Mouse (Mus musculus): ENCODE data around the gene Gatb. TPM values are rescaled to one million over a fixed set of nuclear protein-coding genes. Genes with fewer than 3 reads are reported as not detected.

Gatb gene
- polyA plus RNA-seq, 1 experiment from 2014 or later = 21.6 TPM

GRCm38 (mm10) chr3:85607753-85608152 is 33.8 kb downstream of the Gatb start:
- Histone ChIP-seq H3K36me3 (replicated peaks; ENCODE audit: control insufficient read depth, insufficient read depth) (no peaks in the 10 kb centered on the region), H3K4me2 (replicated peaks) (no peak overlapping the region), H3K27ac (no peak overlapping the region), H3K4me3 (replicated peaks; ENCODE audit: low read length) (no peak overlapping the region), H3K9ac (no peak overlapping the region), H3K9me3 (ENCODE audit: control insufficient read depth, low read length) (no peaks in the 10 kb centered on the region), H3K27me3 (ENCODE audit: control insufficient read depth, insufficient read depth, low read length) (no peaks in the 10 kb centered on the region), H3K4me1 (replicated peaks; ENCODE audit: control insufficient read depth, insufficient read depth, low read length) (no peaks in the 10 kb centered on the region)
- DNase-seq (ENCODE audit: low spot score) = no peak
- 98% methylated on average over 2 of the region's 2 CpGs for WGBS
- no peak for ATAC-seq (ENCODE audit: low FRiP score)

GRCm38 (mm10) chr3:85616389-85616788 is 42.5 kb downstream of the Gatb start:
- peaks cover 12% of the 10 kb centered on the region; the same call in 1 of the 2 replicates for H3K36me3 ChIP-seq (replicated peaks; ENCODE audit: control insufficient read depth, insufficient read depth)
- DNase-seq (ENCODE audit: low spot score) (no peak), ATAC-seq (ENCODE audit: low FRiP score) (no peak)
- no peak overlapping the region for H3K4me3 ChIP-seq (replicated peaks; ENCODE audit: low read length)
- H3K27ac ChIP-seq = no peak overlapping the region
- 95% methylated on average over 1 of the region's 1 CpGs for WGBS
- H3K4me1 ChIP-seq (replicated peaks; ENCODE audit: control insufficient read depth, insufficient read depth, low read length) = no peaks in the 10 kb centered on the region
- no peak overlapping the region for H3K9ac ChIP-seq
- no peaks in the 10 kb centered on the region for H3K27me3 ChIP-seq (ENCODE audit: control insufficient read depth, insufficient read depth, low read length)
- no peak overlapping the region for H3K4me2 ChIP-seq (replicated peaks)
- H3K9me3 ChIP-seq (ENCODE audit: control insufficient read depth, low read length) = no peaks in the 10 kb centered on the region

- Histone ChIP-seq H3K9ac (no peak overlapping the region), H3K4me1 (replicated peaks; ENCODE audit: control insufficient read depth, insufficient read depth, low read length) (no peaks in the 10 kb centered on the region), H3K36me3 (replicated peaks; ENCODE audit: control insufficient read depth, insufficient read depth) (peaks cover 12% of the 10 kb centered on the region; the same call in 1 of the 2 replicates), H3K27me3 (ENCODE audit: control insufficient read depth, insufficient read depth, low read length) (no peaks in the 10 kb centered on the region), H3K4me2 (replicated peaks) (no peak overlapping the region), H3K27ac (no peak overlapping the region), H3K9me3 (ENCODE audit: control insufficient read depth, low read length) (no peaks in the 10 kb centered on the region), H3K4me3 (replicated peaks; ENCODE audit: low read length) (no peak overlapping the region)
- DNase-seq (ENCODE audit: low spot score) (no peak), ATAC-seq (ENCODE audit: low FRiP score) (no peak)
- WGBS = 83% methylated on average over 6 of the region's 6 CpGs
Observed at GRCm38 (mm10) chr3:85618885-85619284, 45.0 kb downstream of the Gatb start.

GRCm38 (mm10) chr3:85619345-85619744 is 45.4 kb downstream of the Gatb start:
- 81% methylated on average over 5 of the region's 5 CpGs for WGBS
- ATAC-seq (ENCODE audit: low FRiP score) = no peak

GRCm38 (mm10) chr3:85619751-85620150 is 45.8 kb downstream of the Gatb start:
- ATAC-seq (ENCODE audit: low FRiP score) = no peak
- Histone ChIP-seq H3K9ac (no peak overlapping the region), H3K27me3 (ENCODE audit: control insufficient read depth, insufficient read depth, low read length) (no peaks in the 10 kb centered on the region), H3K4me3 (replicated peaks; ENCODE audit: low read length) (no peak overlapping the region), H3K4me1 (replicated peaks; ENCODE audit: control insufficient read depth, insufficient read depth, low read length) (no peaks in the 10 kb centered on the region), H3K9me3 (ENCODE audit: control insufficient read depth, low read length) (no peaks in the 10 kb centered on the region), H3K36me3 (replicated peaks; ENCODE audit: control insufficient read depth, insufficient read depth) (peaks cover 12% of the 10 kb centered on the region; the same call in 1 of the 2 replicates), H3K4me2 (replicated peaks) (no peak overlapping the region), H3K27ac (no peak overlapping the region)
- DNase-seq (ENCODE audit: low spot score) = no peak
- WGBS = 100% methylated on average over 1 of the region's 1 CpGs

More at GRCm38 (mm10) chr3:85619345-85619744, 45.4 kb downstream of the Gatb start:
- Histone ChIP-seq H3K27ac (no peak overlapping the region), H3K4me3 (replicated peaks; ENCODE audit: low read length) (no peak overlapping the region), H3K4me2 (replicated peaks) (no peak overlapping the region), H3K27me3 (ENCODE audit: control insufficient read depth, insufficient read depth, low read length) (no peaks in the 10 kb centered on the region), H3K36me3 (replicated peaks; ENCODE audit: control insufficient read depth, insufficient read depth) (peaks cover 12% of the 10 kb centered on the region; the same call in 1 of the 2 replicates), H3K9me3 (ENCODE audit: control insufficient read depth, low read length) (no peaks in the 10 kb centered on the region), H3K4me1 (replicated peaks; ENCODE audit: control insufficient read depth, insufficient read depth, low read length) (no peaks in the 10 kb centered on the region), H3K9ac (no peak overlapping the region)
- DNase-seq (ENCODE audit: low spot score) = no peak

- no peaks in the 10 kb centered on the region for H3K27me3 ChIP-seq (ENCODE audit: control insufficient read depth, insufficient read depth, low read length)
- H3K27ac ChIP-seq = no peak overlapping the region
- ATAC-seq (ENCODE audit: low FRiP score) = no peak
- H3K9ac ChIP-seq = no peak overlapping the region
- H3K36me3 ChIP-seq (replicated peaks; ENCODE audit: control insufficient read depth, insufficient read depth) = no peaks in the 10 kb centered on the region
- H3K4me1 ChIP-seq (replicated peaks; ENCODE audit: control insufficient read depth, insufficient read depth, low read length) = no peaks in the 10 kb centered on the region
- no peak for DNase-seq (ENCODE audit: low spot score)
- H3K4me2 ChIP-seq (replicated peaks) = no peak overlapping the region
- no peaks in the 10 kb centered on the region for H3K9me3 ChIP-seq (ENCODE audit: control insufficient read depth, low read length)
- H3K4me3 ChIP-seq (replicated peaks; ENCODE audit: low read length) = no peak overlapping the region
- 97% methylated on average over 4 of the region's 4 CpGs for WGBS
Observed at GRCm38 (mm10) chr3:85629895-85630510, 56.1 kb downstream of the Gatb start.

- Histone ChIP-seq H3K4me3 (replicated peaks; ENCODE audit: low read length) (no peak overlapping the region), H3K4me2 (replicated peaks) (no peak overlapping the region), H3K27ac (no peak overlapping the region), H3K36me3 (replicated peaks; ENCODE audit: control insufficient read depth, insufficient read depth) (no peaks in the 10 kb centered on the region), H3K27me3 (ENCODE audit: control insufficient read depth, insufficient read depth, low read length) (no peaks in the 10 kb centered on the region), H3K9ac (no peak overlapping the region), H3K4me1 (replicated peaks; ENCODE audit: control insufficient read depth, insufficient read depth, low read length) (no peaks in the 10 kb centered on the region), H3K9me3 (ENCODE audit: control insufficient read depth, low read length) (no peaks in the 10 kb centered on the region)
- no peak for DNase-seq (ENCODE audit: low spot score)
- no peak for ATAC-seq (ENCODE audit: low FRiP score)
- 97% methylated on average over 2 of the region's 2 CpGs for WGBS
Observed at GRCm38 (mm10) chr3:85633733-85634132, 59.8 kb downstream of the Gatb start.

- no peak overlapping the region for H3K4me2 ChIP-seq (replicated peaks)
- no peak overlapping the region for H3K9ac ChIP-seq
- no peaks in the 10 kb centered on the region for H3K36me3 ChIP-seq (replicated peaks; ENCODE audit: control insufficient read depth, insufficient read depth)
- DNase-seq (ENCODE audit: low spot score) = no peak
- H3K27me3 ChIP-seq (ENCODE audit: control insufficient read depth, insufficient read depth, low read length) = no peaks in the 10 kb centered on the region
- WGBS = 80% methylated on average over 8 of the region's 8 CpGs
- ATAC-seq (ENCODE audit: low FRiP score) = no peak
- no peaks in the 10 kb centered on the region for H3K9me3 ChIP-seq (ENCODE audit: control insufficient read depth, low read length)
- H3K4me1 ChIP-seq (replicated peaks; ENCODE audit: control insufficient read depth, insufficient read depth, low read length) = no peaks in the 10 kb centered on the region
- H3K4me3 ChIP-seq (replicated peaks; ENCODE audit: low read length) = no peak overlapping the region
- H3K27ac ChIP-seq = no peak overlapping the region
Observed at GRCm38 (mm10) chr3:85634389-85635125, 60.6 kb downstream of the Gatb start.

- no peaks in the 10 kb centered on the region for H3K27me3 ChIP-seq (ENCODE audit: control insufficient read depth, insufficient read depth, low read length)
- H3K27ac ChIP-seq = no peak overlapping the region
- H3K4me2 ChIP-seq (replicated peaks) = no peak overlapping the region
- ATAC-seq (ENCODE audit: low FRiP score) = no peak
- no peak for DNase-seq (ENCODE audit: low spot score)
- H3K4me3 ChIP-seq (replicated peaks; ENCODE audit: low read length) = no peak overlapping the region
- 89% methylated on average over 2 of the region's 2 CpGs for WGBS
- H3K9me3 ChIP-seq (ENCODE audit: control insufficient read depth, low read length) = no peaks in the 10 kb centered on the region
- no peak overlapping the region for H3K9ac ChIP-seq
- H3K4me1 ChIP-seq (replicated peaks; ENCODE audit: control insufficient read depth, insufficient read depth, low read length) = no peaks in the 10 kb centered on the region
- H3K36me3 ChIP-seq (replicated peaks; ENCODE audit: control insufficient read depth, insufficient read depth) = no peaks in the 10 kb centered on the region
Observed at GRCm38 (mm10) chr3:85635126-85635419, 61.2 kb downstream of the Gatb start.
